Mouse (Mus musculus): ENCODE data around the gene Ccdc106. TPM values are rescaled to one million over a fixed set of nuclear protein-coding genes. Genes with fewer than 3 reads are reported as not detected.
"Not testable (repeated sequence)": the region's sequence is repeated elsewhere in the genome, so short reads cannot be mapped to it uniquely, and the experiment has no call there.

Gene Ccdc106
- total RNA-seq, 2 experiments from 2014 or later = not detected

DNA sequence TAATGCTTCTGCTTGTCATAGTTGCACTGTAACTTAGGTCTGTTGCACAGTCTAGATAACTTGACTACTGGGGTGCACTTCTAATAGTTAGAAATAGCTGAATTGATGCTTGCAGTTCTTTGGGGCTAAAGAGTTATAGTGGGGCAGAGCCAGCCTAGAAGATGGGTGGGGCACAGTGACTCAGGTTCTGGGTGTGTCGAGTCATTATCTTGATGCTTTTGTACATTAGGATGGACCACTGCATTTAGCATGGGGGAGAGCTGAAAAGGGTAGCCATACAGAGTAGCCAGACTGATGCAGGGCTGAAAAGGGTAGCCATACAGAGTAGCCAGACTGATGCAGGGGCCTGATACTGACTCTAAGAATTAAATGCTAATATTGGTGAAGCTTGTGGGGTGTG lies 53.2 kb downstream of the Ccdc106 start:
- ATAC-seq (replicated peaks; ENCODE audit: low FRiP score, poor library complexity, severe bottlenecking) = peak; percentile 89

DNA sequence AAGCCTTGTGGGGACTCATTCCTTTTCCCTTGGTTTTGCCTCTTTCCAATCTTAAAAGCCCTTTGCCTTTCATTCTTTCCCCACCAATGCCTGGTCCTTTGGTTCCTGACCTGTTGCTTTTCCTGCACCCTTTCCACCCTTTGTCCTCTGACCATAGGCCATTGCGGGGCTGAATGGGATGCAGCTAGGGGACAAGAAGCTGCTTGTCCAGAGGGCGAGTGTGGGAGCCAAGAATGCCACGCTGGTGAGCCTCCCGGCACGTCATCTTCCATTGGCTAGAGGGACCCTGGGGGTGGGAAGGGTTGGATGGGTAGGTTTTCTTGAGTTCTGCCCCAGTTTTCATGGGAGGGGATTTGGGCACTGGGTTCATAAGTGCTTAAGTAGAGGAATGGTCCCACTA lies 54.6 kb downstream of the Ccdc106 start:
- no peak for ATAC-seq (replicated peaks; ENCODE audit: low FRiP score, poor library complexity, severe bottlenecking)

DNA sequence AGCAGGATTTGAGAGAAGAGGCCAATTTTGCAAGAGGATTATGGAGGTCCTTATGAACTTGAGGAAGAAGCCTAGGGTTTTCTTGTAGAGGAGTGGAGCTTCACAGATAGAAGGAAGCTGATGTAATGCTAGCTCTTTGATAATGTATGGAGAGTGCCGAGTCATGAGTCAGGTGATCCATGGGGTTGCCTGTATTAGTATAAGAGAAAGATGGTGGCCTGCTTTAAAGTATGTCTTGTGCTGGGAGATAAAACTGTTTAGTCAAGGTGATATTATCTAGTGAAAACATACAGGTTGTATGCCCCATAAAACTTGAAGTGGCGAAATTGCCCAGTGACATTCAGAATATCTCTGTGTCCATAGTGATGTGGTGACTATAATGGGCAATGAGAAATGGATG lies 56.6 kb downstream of the Ccdc106 start:
- no peak for ATAC-seq (replicated peaks; ENCODE audit: low FRiP score, poor library complexity, severe bottlenecking)

DNA sequence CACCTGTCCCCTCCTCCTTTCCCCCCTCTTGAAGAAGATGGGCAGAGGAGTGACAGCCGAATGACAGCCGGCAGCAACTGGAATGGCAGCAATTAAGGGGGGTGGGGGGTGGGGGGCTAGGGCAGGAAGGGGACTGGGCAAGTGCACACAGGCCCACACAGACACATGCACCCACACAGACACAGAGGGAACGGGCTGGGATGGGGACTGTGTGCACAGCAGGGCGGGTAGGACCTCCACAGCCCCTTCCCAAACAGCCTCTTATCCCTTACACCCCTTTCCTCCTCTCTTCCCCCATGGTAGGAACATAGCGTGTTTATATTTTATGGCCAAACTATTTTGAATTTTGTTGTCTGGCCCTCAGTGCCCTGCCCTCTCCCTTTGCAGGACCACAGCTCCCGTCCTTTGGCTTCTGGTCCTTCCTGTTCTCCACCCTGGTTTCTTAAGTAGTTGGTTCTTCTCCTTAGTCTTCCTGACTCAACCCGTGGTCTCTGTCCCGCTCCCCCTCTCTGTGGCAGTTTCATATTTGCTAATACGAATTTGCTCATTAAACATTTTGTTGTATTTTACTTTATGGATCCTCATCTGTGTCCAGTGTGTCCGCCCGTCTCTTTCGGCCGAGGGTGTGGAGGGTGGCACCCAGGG lies 59.1 kb downstream of the Ccdc106 start:
- not testable (repeated sequence) for ATAC-seq (replicated peaks; ENCODE audit: low FRiP score, poor library complexity, severe bottlenecking)

DNA sequence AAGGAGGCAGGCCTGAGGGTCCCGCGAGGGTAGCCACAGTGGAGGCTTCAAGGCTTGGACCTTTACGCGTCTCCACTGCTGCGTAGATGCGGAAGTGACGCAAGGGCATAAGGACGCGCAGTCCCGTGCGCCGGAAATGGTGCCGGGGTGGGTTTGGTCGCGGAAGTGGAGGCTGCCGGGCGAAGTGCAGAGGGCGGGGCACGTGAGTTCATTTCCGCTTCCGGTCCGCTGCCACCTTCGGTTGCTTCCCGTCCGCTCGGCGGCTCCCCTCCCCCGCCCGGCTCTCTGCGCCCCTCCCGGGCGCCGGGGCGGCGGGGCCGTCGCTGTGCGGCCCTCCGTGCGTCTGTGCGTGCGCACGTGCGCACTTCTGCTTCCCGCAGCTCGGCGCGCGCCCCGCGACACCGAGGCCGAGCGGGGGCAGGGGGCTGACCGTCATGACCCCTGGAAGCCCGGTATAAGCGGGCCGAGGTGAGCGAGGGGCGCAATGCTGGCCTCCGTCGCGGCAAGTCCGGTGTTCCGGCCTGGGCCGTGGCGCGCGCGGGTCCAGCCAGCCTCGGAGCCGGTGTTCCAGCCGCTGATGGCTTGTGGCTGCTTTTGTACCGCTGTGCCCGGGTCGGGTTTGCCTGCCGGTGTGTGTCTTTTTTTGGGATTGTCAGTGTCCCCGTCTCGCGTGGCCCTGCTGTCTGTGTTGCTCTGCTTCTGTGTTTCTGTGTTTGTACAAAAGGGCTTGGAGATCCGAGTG lies 59.8 kb downstream of the Ccdc106 start, which contains the start of gene Epn1:
TSS of gene Epn1 (plus strand) at position 226 of the 742 bp plus-strand sequence.
- peak; percentile 92 for ATAC-seq (replicated peaks; ENCODE audit: low FRiP score, poor library complexity, severe bottlenecking)

DNA sequence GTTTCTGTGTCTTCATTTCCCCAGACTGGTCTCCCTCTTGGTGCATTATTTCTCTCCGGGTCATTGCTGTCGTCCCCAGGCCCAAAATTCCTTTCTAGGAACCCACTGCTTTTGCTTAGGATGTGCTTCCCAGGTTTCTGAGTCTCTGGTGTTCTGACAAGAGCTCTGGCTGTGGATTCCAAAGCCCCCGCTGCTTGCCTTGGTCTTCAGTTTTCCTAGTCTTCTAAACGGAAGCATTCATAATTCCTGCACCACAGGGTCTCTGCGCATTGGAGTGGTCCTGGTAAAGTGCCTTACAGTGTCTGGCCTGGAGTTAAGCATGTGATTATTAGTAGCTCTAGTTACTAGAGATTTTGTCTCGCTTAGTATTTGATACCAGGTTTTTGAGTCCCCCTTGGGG lies 60.5 kb downstream of the Ccdc106 start:
- no peak for ATAC-seq (replicated peaks; ENCODE audit: low FRiP score, poor library complexity, severe bottlenecking)

DNA sequence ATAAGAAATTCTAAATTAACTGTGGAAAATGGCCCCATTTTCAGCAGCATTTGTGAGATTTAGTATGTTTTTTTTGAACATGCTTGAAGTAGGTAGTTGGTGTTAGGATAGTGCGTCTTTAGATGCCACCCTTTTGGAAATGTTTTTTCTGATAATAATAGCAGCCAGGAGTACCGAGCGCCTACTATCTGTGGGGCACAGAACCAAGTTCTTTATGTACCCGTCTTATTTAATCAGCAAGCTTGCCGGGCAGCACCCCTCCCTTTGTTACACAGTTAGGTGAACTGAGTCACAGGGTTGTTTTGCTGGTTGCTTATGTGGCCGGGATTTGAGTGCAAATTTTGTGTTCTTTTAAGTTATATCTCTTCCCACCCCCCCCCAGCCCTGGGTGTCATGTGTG lies 60.9 kb downstream of the Ccdc106 start:
- peak; percentile 71 for ATAC-seq (replicated peaks; ENCODE audit: low FRiP score, poor library complexity, severe bottlenecking)

DNA sequence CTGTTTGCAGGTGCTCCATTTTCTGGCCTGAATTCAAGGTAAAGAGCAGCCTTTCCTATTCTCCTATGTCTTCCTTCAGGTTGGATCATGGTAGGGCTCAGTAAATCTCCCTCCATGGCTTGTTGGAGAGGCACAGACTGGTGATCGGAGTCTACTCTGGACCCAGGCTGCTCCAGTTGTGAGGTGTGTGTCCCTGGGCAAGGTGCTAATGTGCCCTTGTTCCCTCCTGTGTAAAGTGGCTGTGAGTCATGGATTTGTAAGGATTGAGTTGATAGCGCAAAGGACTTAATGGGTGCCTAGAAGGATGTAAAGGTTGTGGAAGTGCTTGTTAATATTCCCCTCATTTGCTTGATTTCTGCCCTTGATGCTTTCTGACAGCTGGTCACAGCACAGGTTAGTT lies 61.6 kb downstream of the Ccdc106 start:
- no peak for ATAC-seq (replicated peaks; ENCODE audit: low FRiP score, poor library complexity, severe bottlenecking)

DNA sequence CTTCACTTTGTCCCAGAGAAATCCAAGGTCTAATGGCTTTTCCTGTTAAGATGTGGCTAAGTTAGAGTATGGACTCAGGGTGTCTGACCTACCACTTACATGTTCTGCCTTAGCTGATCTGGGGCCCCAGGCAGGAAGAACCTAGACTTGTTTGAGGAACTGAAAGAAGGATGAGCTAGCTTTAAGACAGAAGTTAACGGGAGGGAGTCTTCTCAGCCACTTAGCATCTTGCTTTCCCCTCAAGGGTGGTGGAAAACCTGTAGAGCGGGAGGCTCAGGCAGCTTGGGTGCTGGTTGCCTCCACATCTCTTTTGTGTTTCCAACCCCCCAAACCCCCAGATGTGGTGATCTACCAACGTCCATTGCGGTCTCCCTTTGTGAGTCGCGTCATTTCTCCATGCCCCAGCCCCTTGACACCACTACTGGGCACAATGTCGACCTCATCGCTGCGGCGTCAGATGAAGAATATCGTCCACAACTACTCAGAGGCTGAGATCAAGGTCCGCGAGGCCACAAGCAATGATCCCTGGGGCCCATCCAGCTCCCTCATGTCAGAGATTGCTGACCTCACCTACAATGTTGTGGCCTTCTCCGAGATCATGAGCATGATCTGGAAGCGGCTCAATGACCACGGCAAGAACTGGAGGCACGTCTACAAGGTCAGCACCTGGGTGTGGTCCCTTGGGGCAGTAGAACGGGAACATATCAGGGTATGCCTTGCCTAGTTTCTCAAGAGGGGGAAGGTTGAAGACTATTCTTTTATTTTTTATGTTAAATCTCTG lies 63.2 kb downstream of the Ccdc106 start:
- ATAC-seq (replicated peaks; ENCODE audit: low FRiP score, poor library complexity, severe bottlenecking) = no peak

DNA sequence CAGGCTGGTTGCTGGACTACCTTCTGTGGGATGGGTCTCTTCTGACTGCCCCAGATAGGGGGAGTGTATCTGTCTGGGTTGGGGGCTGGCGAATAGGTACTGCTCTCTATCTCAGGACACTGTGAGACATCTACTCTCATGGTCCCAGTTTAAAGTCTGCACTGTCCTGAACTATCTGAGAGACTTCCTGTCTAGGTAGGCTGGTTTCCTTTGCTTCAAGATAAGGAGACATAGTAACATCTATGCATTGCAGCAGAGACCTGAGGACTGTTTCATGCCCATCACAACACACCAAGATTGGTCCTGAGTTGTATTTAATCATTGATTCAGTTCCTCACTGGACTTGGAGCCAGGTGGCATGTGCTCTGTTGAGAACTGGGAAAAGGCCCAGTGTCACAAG lies 65.2 kb downstream of the Ccdc106 start:
- no peak for ATAC-seq (replicated peaks; ENCODE audit: low FRiP score, poor library complexity, severe bottlenecking)

DNA sequence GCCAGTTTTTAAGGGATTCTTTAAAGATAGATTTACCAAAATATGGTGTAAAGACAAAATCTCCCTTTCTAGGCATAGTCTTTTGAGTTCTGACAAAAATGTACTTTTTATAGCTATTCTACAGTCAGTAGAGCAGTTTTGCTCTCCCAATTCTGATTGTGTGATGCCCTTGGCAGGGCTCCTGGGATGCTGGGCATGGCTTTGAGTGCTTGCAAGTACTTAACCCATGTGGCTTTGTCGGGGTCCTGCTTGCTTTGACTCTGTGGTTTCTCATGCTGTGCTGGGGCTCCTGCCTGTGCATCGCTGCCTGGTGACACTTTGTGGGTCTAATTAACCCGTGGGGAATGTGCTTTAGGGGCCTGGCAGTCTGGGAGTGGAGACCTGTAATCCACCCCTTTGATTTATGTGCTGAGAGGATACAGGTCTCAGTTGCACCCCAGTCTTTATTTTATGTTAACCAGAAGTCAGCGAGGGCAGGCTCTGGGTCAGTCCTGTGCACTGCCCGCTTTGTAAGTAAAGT lies 66.6 kb downstream of the Ccdc106 start:
- ATAC-seq (replicated peaks; ENCODE audit: low FRiP score, poor library complexity, severe bottlenecking) = no peak

DNA sequence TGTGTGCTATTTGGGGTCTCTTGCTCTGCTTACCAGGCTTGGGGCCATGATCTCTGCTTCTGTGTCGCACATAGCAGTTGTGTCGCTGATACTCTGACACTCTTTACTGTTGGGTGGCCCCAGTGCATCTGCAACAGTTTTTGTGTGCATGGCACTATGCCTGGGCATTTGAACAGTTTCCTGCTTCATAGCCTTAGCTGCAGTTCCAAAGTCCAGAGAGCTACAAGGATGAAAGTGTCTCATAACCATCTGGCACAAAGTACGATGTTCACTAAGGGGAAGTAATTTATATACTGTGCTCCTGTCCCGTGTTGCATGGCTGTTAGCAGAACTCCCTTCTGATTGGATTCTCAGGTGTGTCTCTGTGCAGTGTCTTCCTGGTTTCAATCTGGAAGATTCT lies 67.5 kb downstream of the Ccdc106 start:
- ATAC-seq (replicated peaks; ENCODE audit: low FRiP score, poor library complexity, severe bottlenecking) = no peak

DNA sequence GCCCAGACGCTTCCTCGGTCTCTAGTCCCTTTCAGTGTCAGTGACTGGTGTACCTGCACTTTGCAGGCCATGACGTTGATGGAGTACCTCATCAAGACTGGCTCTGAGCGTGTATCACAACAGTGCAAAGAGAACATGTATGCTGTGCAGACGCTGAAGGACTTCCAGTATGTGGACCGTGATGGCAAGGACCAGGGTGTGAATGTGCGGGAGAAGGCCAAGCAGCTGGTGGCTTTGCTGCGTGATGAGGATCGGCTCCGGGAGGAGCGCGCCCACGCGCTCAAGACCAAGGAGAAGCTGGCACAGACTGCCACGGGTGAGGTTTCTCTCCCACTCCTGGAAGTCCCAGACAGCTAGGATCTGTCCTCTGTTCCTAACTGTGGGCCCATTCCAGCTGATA lies 69.5 kb downstream of the Ccdc106 start:
- no peak for ATAC-seq (replicated peaks; ENCODE audit: low FRiP score, poor library complexity, severe bottlenecking)

DNA sequence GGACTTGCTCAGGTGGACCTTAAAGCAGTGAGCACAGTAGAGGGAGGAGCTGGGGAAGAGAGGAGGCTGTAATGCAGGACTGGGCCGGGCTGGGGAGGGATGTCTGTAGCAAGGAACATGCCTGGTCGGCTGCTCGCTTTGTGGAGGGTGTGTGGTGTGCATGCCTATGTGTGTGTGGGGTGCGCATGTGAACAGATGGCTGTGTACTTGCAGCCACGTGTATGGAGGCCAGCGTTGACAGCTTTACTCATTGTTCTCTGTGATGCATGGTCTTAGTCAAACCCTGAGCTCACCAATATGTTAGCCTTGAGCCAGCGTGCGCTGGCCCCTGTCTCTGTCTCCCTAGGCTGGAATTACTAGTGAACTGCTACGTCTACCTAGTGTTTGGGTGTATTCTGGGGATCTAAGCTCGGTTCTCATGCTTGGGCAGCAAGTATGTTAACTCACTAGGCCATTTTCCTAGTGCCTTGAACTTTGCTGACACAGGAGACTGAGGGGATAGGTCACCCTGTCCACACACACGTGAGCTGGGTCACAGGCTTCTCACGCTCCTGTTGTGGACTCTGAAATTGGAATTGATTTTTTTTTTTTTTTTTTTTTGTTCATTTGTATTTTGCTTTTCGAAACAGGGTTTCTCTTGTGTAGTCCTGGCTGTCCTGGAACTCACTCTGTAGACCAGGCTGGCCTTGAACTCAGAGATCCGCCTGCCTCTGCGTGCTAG lies 70.8 kb downstream of the Ccdc106 start:
- no peak for ATAC-seq (replicated peaks; ENCODE audit: low FRiP score, poor library complexity, severe bottlenecking)

DNA sequence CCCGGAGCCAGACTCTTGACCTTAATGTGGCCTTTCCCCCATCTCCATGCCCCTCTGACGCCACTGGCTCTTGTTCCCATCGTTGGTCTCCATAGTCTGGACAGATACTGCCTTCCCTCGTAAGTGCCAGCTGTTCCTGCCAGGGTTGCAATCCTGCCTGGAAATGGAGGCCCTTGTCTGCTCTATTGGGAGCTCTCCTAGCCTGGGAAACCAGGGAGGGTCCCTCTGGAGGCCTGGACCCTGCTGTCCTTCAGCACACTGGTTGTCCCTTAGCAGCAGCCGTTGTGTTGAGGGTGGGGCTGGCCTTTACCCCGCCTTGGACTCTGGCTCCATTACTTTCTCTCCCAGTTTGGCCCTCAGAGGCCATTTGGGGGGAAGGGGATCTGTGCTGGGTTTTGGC lies 72.0 kb downstream of the Ccdc106 start:
- ATAC-seq (replicated peaks; ENCODE audit: low FRiP score, poor library complexity, severe bottlenecking) = no peak

DNA sequence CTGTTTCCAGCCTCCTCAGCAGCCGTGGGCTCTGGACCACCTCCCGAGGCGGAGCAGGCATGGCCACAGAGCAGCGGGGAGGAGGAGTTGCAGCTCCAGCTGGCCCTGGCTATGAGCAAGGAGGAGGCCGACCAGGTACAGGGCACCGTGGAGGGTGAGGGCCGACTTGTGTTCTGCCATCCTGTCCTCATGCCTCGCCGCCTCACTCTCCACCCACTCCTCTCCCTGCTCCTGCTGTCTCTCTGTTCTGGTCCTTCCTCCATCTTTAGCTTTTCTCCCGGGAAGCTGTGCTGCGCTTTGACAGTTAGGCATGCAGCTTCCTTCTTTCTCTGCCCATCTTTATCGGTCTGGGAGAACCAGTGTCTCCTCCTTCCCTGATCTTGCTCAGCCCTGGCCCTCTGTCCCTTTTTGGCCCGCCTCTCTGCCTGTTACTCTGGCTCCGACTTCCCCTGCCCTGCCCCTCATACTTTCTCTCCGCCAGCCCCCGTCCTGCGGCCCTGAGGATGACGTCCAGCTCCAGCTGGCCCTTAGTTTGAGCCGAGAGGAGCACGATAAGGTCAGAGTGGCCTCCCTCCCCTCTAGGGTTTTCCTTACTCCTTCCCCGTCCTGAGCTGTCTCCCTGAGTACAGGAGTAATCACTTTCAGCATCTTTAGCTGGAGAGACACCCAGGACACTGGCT lies 72.6 kb downstream of the Ccdc106 start:
- ATAC-seq (replicated peaks; ENCODE audit: low FRiP score, poor library complexity, severe bottlenecking) = no peak

DNA sequence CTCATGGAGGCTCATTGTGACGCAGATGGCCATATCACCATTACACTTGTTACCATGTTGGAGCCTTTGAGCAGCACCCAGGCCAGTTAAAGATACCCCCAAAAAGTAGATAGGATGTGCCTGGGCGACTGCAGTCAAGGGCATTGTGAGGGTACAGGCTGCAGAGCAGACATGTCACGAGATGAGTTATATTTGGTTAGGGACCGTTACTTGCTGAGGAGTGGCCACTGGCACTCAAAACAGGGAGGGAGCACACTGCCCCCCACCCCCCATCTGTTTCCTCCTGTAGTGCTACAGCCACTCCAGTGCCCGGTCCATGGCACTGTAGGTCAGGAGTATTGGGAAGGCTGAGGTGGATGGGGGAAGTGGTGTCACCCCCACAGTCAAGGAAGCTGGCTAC lies 78.4 kb downstream of the Ccdc106 start:
- ATAC-seq (replicated peaks; ENCODE audit: low FRiP score, poor library complexity, severe bottlenecking) = no peak

DNA sequence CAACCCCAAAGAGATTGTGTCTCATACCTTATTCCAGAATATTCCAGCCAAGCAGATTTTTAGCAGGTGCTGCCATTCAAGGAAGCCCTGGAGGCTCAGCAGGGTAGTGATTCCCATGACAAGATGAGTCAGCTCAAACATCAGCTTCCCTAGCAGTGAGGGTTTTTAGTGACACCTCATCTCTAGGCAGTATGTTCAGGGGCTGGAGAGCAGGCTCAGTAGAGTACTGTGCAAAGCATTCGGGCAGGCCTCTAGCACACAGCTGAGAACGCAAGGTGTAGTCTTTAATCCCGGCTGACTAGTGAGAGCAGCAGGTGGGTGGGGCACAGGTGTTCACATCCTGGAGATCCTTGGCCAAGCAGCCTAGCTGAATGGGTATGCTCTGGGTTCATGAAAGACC lies 79.4 kb downstream of the Ccdc106 start:
- no peak for ATAC-seq (replicated peaks; ENCODE audit: low FRiP score, poor library complexity, severe bottlenecking)

DNA sequence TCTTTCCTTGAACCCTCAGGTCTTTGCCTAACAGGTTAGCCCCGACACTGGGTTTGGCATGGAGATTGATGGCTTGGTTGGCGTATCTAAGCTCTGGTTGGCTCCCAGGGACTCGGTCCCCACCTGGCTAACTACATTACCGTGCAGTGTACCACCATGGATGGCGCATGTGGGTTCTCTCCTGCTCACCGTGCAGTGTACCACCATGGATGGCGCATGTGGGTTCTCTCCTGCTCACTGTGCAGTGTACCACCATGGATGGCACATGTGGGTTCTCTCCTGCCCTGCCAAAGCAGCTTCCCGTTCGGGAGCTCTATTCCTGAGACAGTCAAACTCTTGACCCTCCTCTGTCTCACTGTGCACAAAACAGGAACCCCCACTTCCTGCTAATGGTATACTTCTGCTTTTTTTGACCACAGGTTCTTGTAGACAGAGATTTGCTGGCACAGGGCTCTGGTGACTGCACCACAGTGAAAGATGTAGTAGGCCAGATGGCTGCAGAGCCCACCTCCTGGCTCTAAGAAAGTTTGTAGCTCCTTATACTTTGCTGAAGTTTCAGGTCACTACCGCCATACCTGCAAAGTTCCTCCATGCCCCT lies 80.8 kb downstream of the Ccdc106 start:
- no peak for ATAC-seq (replicated peaks; ENCODE audit: low FRiP score, poor library complexity, severe bottlenecking)
